Mouse (Mus musculus): ENCODE measurements around the gene Ogn.
"Not testable (repeated sequence)": the region's sequence is repeated elsewhere in the genome, so short reads cannot be mapped to it uniquely, and the experiment has no call there.

The Ogn gene

GRCm38 (mm10) chr13:49607714-49608113 is at the start of gene Ogn:
Gene Ogn (plus strand): TSS chr13:49608046.
- no peak for DNase-seq (ENCODE audit: low spot score)

- no peak for DNase-seq (ENCODE audit: low spot score)
Observed at GRCm38 (mm10) chr13:49559185-49559584, 48.7 kb upstream of the Ogn start.

DNA sequence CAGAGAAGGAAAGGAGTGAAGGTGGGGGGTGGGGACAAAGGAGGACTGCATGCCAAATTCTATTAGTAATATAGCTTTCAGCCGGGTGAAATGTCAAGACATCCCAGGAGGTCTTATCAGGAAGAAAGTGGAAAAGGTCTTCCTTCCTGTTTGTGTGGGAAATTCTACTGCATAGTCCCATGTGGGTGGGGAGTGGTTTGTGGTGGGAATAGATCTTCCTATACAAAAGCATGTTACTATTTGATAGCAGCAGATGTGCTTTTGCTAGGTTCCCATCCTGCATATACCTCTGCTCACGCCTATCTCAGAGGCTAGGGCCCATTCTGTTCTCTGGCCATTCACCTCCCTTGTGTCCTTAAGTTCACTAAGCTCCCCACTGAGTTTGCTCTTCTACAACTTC is 47.0 kb upstream of the Ogn start:
- DNase-seq (ENCODE audit: low spot score), result no peak

GRCm38 (mm10) chr13:49564347-49564746 is 43.5 kb upstream of the Ogn start:
- DNase-seq (ENCODE audit: low spot score), result no peak

DNA sequence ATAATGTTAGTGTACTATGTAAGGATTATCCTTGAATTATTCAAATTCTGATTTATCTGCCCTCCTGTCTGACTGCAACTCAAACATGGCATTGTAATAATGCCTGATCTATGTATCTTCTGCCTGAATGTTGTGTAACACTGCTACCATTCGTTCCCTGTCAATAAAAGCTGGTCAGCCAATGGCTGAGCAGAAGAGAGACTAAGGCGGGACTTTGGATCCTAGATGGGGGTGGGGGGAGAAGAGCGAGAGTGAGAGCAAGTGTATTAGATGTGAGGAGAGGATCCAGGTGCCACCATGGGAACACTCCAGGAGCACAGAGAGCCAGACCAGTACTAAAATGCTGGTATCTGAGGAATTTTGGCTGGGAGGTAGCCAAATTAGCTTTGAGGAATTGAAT is 37.5 kb upstream of the Ogn start:
- DNase-seq (ENCODE audit: low spot score), result no peak

GRCm38 (mm10) chr13:49571418-49571817 is 36.4 kb upstream of the Ogn start:
- no peak for DNase-seq (ENCODE audit: low spot score)

GRCm38 (mm10) chr13:49581541-49582530 is 26.0 kb upstream of the Ogn start, which contains the start of gene Omd:
Gene Omd (plus strand): TSS chr13:49582462.
- no peak for DNase-seq (ENCODE audit: low spot score)

GRCm38 (mm10) chr13:49583859-49584258 is 24.0 kb upstream of the Ogn start:
- no peak for DNase-seq (ENCODE audit: low spot score)

GRCm38 (mm10) chr13:49584307-49585005 is 23.4 kb upstream of the Ogn start:
- no peak for DNase-seq (ENCODE audit: low spot score)

DNA sequence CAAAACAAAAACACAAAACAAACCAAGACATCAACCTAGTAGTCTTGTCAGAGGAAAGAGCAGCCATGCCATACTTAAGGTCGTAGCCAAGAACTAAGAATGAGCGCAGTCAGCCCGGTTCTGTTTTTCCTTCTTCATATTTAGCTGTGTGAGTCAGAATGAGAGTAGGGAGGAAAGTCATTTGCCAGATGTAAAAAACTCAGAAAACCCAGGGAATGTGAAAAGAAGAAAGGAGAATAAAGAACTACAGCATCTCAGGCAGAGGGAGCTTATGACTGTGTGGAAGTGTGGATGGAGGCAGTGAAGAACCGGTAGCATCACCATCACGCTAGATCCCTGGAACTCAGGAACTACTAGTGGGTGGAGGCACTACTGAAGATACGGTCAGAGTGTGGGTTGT is 21.8 kb upstream of the Ogn start:
- no peak for DNase-seq (ENCODE audit: low spot score)

GRCm38 (mm10) chr13:49602541-49602940 is 5.3 kb upstream of the Ogn start:
- DNase-seq (ENCODE audit: low spot score), result not testable (repeated sequence)

GRCm38 (mm10) chr13:49603603-49604002 is 4.2 kb upstream of the Ogn start:
- DNase-seq (ENCODE audit: low spot score), result no peak

GRCm38 (mm10) chr13:49608589-49609322 is 910 bp downstream of the Ogn start:
- DNase-seq (ENCODE audit: low spot score), result no peak

- DNase-seq (ENCODE audit: low spot score), result no peak
Observed at GRCm38 (mm10) chr13:49617021-49617420, 9.2 kb downstream of the Ogn start.

DNA sequence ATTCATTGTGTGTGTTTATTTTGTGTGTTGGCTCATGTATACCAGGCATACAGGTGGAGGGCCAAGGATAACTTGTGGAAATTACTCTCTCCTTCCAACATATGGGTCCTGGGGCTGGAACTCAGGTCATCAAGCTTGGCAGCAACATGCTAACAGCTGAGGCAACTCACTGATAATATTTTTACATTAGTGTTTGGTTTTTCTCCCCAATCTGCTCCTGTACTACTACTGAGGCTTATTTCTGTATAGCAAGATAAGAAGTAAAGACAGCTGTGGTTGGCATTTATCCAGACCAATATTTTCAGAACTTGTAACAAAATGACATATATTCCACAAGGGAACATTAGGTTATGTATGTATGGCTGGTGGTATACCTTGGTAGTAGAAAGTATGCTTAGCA is 10.5 kb downstream of the Ogn start:
- no peak for DNase-seq (ENCODE audit: low spot score)

DNA sequence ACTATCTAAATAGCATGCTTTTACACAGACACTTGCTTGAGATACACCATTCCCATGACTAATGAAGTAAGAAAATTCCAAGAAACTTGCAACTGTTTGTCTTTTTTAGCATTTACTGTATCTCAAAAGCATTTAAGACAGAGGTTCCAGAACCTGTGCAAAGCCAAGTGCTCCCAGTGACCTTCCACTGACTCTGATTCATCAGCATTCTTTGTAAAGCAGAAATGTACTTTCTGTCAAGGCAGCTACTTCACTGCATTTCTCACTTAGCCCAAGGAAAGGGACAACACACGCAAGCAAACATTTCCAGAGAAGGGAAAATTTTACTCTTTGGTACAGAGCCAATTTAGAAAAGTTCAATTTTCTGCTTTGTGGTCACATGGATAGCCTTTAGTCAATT is 15.4 kb downstream of the Ogn start:
- DNase-seq (ENCODE audit: low spot score), result no peak

- DNase-seq (ENCODE audit: low spot score), result no peak
Observed at GRCm38 (mm10) chr13:49628167-49628566, 20.3 kb downstream of the Ogn start.

DNA sequence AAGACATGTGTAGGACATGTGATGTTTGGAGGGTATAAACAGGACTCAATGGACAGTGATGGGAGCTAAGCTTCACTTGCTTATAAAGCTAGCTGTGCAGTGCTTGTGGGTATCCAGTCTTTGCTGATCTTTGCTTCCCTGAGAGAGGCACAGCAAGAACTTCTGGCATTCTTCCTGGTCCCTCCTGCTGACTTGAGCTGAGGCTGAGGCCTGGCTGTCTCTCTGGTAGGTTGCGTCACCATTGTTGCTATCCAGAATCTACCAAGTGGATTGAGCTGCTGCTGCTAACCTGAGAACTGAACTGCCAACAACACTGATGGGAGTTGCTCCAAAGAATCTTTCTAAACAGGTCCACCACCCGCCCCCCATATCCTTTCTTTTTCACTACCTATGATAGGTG is 21.2 kb downstream of the Ogn start:
- DNase-seq (ENCODE audit: low spot score), result no peak

GRCm38 (mm10) chr13:49639965-49640364 is 32.1 kb downstream of the Ogn start:
- DNase-seq (ENCODE audit: low spot score), result no peak

DNA sequence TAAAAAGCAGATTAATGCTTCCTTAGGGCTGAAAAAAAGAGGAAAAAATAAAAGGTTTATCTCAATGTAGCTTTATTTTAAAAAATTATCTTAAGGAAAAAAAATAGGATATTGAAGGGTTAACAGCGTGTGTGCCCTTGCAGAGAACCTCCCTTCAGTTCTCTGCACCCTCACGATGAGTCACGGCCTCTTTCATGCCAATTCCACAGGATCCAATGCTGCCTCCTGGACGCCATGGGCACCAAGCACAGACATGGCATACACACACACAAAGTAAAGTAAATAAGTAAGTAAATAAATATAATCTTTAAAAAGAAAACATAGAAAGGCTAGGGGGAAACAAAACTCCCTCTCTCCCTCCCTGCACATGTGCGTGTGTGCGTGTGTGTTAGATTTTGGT is 34.8 kb downstream of the Ogn start:
- no peak for DNase-seq (ENCODE audit: low spot score)

DNA sequence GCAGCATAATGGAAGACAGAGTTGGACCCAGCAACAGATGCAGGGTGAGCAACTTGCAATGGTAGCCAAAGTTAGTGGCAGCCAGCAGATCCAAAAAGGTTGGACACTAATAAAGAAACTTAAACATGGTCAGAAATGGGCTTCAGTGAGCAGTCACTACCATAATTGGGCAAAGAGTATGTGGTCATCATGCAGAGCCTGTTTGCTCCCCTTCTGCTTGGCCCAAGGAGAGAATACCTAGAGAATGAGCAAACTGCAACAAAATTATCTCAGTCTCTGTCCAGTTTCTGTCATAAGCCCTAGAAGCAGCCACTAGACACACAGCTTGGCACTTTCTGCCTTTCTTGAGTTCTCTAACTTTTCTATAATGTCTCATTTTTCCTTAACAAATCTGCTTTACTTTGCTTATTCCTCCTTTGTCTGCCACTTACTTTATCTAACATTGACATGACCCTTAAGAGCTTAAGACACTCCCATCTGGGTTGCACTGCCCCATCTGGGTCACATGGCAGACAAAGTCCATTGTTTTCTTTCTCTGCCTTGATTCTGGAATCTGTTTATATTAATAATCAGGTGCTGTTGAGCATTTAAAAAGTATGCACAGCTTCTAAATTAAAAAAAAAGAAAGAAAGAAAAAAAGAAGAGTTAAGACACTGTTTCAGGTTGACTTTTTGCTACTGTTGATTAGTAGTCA is 36.0 kb downstream of the Ogn start:
- no peak for DNase-seq (ENCODE audit: low spot score)

All from T-cell, adult 2 months (primary cell).